Comparison of ENCODE assay signal across 1 mouse cellular context in genomic region chr6:89420756-89421155, GRCm38 (mm10).
TF ChIP-seq lines count a peak whose summit lies in the region.

No protein-coding gene starts in this region.

TF ChIP-seq in CH12.LX, 34 proteins besides CTCF, POLR2A, EP300 and RAD21 (continued from another document):
- TF ChIP-seq CHD1 (IDR thresholded peaks at IDR 0.05; ENCODE audit: low read depth, low read length) (no peak), TBP (conservative IDR thresholded peaks at IDR 0.05; ENCODE audit: low read depth, low read length) (no peak), MAX (IDR thresholded peaks at IDR 0.05; ENCODE audit: low read length) (no peak), BHLHE40 (IDR thresholded peaks at IDR 0.05; ENCODE audit: low read depth, low read length) (no peak)
